Mouse (Mus musculus): Measurements from ENCODE around the gene Notch2. TPM values are rescaled to one million over a fixed set of nuclear protein-coding genes. Genes with fewer than 3 reads are reported as not detected.

Notch2 gene
- total and polyA plus RNA-seq, 3 experiments: 3.3 to 11.3 (median 11.1) TPM

- Histone ChIP-seq H3K9me3 (replicated peaks; ENCODE audit: low read length) (no peaks in the 10 kb centered on the region), H3K9ac (ENCODE audit: insufficient read depth, low read depth) (peak overlapping the region; percentile 57), H3K36me3 (replicated peaks in 1 of 2; ENCODE audit: control insufficient read depth in 1 of 2, insufficient read depth in 1 of 2, low read length in 1 of 2) (peaks cover 0 to 4% of the 10 kb centered on the region in 2 experiments), H3K79me2 (replicated peaks; ENCODE audit: control insufficient read depth, extremely low read depth, insufficient read depth, poor library complexity, severe bottlenecking) (no peaks in the 10 kb centered on the region), H3K4me3 (replicated peaks in 1 of 3; ENCODE audit: low read depth in 2 of 3, low read length in 2 of 3, poor library complexity in 1 of 3) (peak overlapping the region; percentile 38 to 94 (median 94)), H3K4me2 (ENCODE audit: insufficient read depth, low read depth, poor library complexity, severe bottlenecking) (peak overlapping the region; percentile 42), H3K27me3 (replicated peaks) (peaks cover 1% of the 10 kb centered on the region), H3K4me1 (ENCODE audit: control insufficient read depth in 1 of 2, insufficient read depth in 2 of 2) (peaks cover 0 to 35% of the 10 kb centered on the region in 2 experiments; a peak in 2 of 4 replicates), H3K27ac (ENCODE audit: insufficient read depth, low read depth) (no peak overlapping the region)
- dilution Hi-C loops (cut with MboI; ENCODE audit: extremely low pct_ligation_motif_present, extremely low pct_unique_long_range_greater_than_20kb, low sequenced_read_pairs): no loop called here
- in situ Hi-C loops (cut with MboI; ENCODE audit: low pct_ligation_motif_present, low pct_unique_long_range_greater_than_20kb, low sequenced_read_pairs): loop anchor here (10.0 kb wide), 1 partner anchor 48 kb away; no protein-coding TSS in a partner anchor
- DNase-seq (ENCODE audit: extremely low read depth): no peak
- TF ChIP-seq USF2 (conservative IDR thresholded peaks at IDR 0.05; ENCODE audit: low read depth, low read length) (no peak), EP300 (IDR thresholded peaks at IDR 0.05; ENCODE audit: low read length) (0 out of 2 replicates have a peak, but pooled peaks have one; percentile 37), MAZ (IDR thresholded peaks at IDR 0.05; ENCODE audit: low read depth, low read length) (peak; percentile 88; the same call in 1 of the 2 replicates), ZMIZ1 (IDR thresholded peaks at IDR 0.05; ENCODE audit: low read depth, low read length) (no peak), CHD2 (IDR thresholded peaks at IDR 0.05; ENCODE audit: low read length) (peak; percentile 66; the same call in 1 of the 2 replicates), ZNF384 (IDR thresholded peaks at IDR 0.05; ENCODE audit: low read depth, low read length) (0 out of 2 replicates have a peak, but pooled peaks have one; percentile 19), ZKSCAN1 (IDR thresholded peaks at IDR 0.05; ENCODE audit: borderline replicate concordance, low read depth, low read length) (no peak), GABPA (IDR thresholded peaks at IDR 0.05; ENCODE audit: insufficient replicate concordance, low read depth, low read length) (no peak), MYC (IDR thresholded peaks at IDR 0.05; ENCODE audit: low read depth, low read length) (0 out of 2 replicates have a peak, but pooled peaks have one; percentile 38), RCOR1 (conservative IDR thresholded peaks at IDR 0.05; ENCODE audit: low read depth, low read length) (0 out of 2 replicates have a peak, but pooled peaks have one; percentile 67), E2F4 (IDR thresholded peaks at IDR 0.05; ENCODE audit: insufficient replicate concordance, low read depth, low read length) (0 out of 2 replicates have a peak, but pooled peaks have one; percentile 65), MAX (IDR thresholded peaks at IDR 0.05; ENCODE audit: low read length) (peak; percentile 57; the same call in 1 of the 2 replicates)
These were observed 284 bp upstream of the Notch2 start for GRCm38 (mm10) chr3:98013086-98013400.

GRCm38 (mm10) chr3:98015205-98016171, 2.2 kb downstream of the Notch2 start:
- Histone ChIP-seq H3K27me3 (replicated peaks) (no peaks in the 10 kb centered on the region), H3K4me2 (ENCODE audit: insufficient read depth, low read depth, poor library complexity, severe bottlenecking) (no peak overlapping the region), H3K9ac (ENCODE audit: insufficient read depth, low read depth) (no peak overlapping the region), H3K4me1 (ENCODE audit: control insufficient read depth in 1 of 2, insufficient read depth in 2 of 2) (peaks cover 0 to 35% of the 10 kb centered on the region in 2 experiments; a peak in 2 of 4 replicates), H3K9me3 (replicated peaks; ENCODE audit: low read length) (no peaks in the 10 kb centered on the region), H3K4me3 (replicated peaks in 1 of 3; ENCODE audit: low read depth in 2 of 3, low read length in 2 of 3, poor library complexity in 1 of 3) (no peak overlapping the region), H3K36me3 (replicated peaks in 1 of 2; ENCODE audit: control insufficient read depth in 1 of 2, insufficient read depth in 1 of 2, low read length in 1 of 2) (peaks cover 0 to 19% of the 10 kb centered on the region in 2 experiments), H3K27ac (ENCODE audit: insufficient read depth, low read depth) (no peak overlapping the region), H3K79me2 (replicated peaks; ENCODE audit: control insufficient read depth, extremely low read depth, insufficient read depth, poor library complexity, severe bottlenecking) (no peaks in the 10 kb centered on the region)
- no peak for DNase-seq (ENCODE audit: extremely low read depth)
- dilution Hi-C loops (cut with MboI; ENCODE audit: extremely low pct_ligation_motif_present, extremely low pct_unique_long_range_greater_than_20kb, low sequenced_read_pairs): no loop called here
- TF ChIP-seq SIN3A (IDR thresholded peaks at IDR 0.05; ENCODE audit: low read length) (no peak), PAX5 (IDR thresholded peaks at IDR 0.05; ENCODE audit: low read length) (no peak), HCFC1 (IDR thresholded peaks at IDR 0.05; ENCODE audit: low read depth, low read length) (no peak), CHD1 (IDR thresholded peaks at IDR 0.05; ENCODE audit: low read depth, low read length) (no peak), MYC (IDR thresholded peaks at IDR 0.05; ENCODE audit: low read depth, low read length) (no peak), GABPA (IDR thresholded peaks at IDR 0.05; ENCODE audit: insufficient replicate concordance, low read depth, low read length) (no peak), CHD2 (IDR thresholded peaks at IDR 0.05; ENCODE audit: low read length) (no peak), TCF12 (IDR thresholded peaks at IDR 0.05; ENCODE audit: low read depth, low read length) (no peak), ELF1 (IDR thresholded peaks at IDR 0.05; ENCODE audit: low read depth, low read length) (no peak), IRF4 (IDR thresholded peaks at IDR 0.05; ENCODE audit: low read depth, low read length) (no peak), JUN (IDR thresholded peaks at IDR 0.05; ENCODE audit: insufficient read depth, low read depth, low read length) (no peak), ZNF384 (IDR thresholded peaks at IDR 0.05; ENCODE audit: low read depth, low read length) (no peak)
- in situ Hi-C loops (cut with MboI; ENCODE audit: low pct_ligation_motif_present, low pct_unique_long_range_greater_than_20kb, low sequenced_read_pairs): loop anchor here (10.0 kb wide), 1 partner anchor 51 kb away; no protein-coding TSS in a partner anchor

Measured in CH12.LX (cell line).